Mouse (Mus musculus) liver, adult 2 months (tissue): ENCODE results near the gene Tmem184b.

Source experiments
- CTCF ChIP-seq: fragments of 200-500 bp; IDR thresholded peaks from 2 replicates; pipeline ENCODE4 v1.5.1; 2011; ENCODE audit warnings: low read depth, low read length, control low read depth
- POLR2A ChIP-seq: fragments of 200-500 bp; IDR thresholded peaks from 2 replicates; pipeline ENCODE4 v1.6.1; 2011; ENCODE audit warnings: low read length, control low read depth; ENCODE audit not compliant: insufficient read depth; ENCODE audit errors: extremely low read depth

DNA sequence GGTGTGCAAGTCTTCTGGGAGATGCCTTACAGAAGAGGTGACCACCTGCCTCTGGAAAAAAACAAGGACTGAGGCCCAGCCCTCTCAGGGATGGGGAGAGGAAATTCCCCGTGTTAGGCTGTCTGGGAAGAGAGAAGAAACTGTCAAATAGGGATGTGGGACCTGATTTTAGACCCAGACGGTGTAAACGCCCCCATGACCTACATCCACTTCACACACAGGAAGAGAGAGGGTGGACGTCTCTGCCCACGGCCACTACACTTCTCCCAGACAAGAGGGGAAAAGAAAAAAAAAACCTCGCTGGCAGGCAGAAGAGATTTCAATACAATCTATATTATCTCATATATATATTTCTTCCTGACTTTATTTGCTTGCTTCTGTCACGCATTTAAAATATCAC lies 43.0 kb downstream of the Tmem184b start:
- TF ChIP-seq POLR2A (no peak), CTCF (no peak)
